Mouse (Mus musculus): ENCODE measurements around the gene Klhl28. TPM values are rescaled to one million over a fixed set of nuclear protein-coding genes. Genes with fewer than 3 reads are reported as not detected.

Gene Klhl28
- 0.31 and 0.47 TPM in 2 replicates for polyA plus RNA-seq (2012)

GRCm38 (mm10) chr12:64965124-64966026 is at the start of gene Klhl28, which contains the start of gene Togaram1:
Gene Klhl28, minus strand, starts transcription at chr12:64965534.
Gene Togaram1, plus strand, starts transcription at chr12:64965804.

GRCm38 (mm10) chr12:64917578-64918471 is 47.5 kb downstream of the Klhl28 start, which contains the start of gene Gm527:
Gene Gm527, plus strand, starts transcription at chr12:64917906.

Other genes with a start within 250 kb of the Klhl28 start
- 0.97 and 2.1 TPM in 2 replicates for gene Gm527, start 47.6 kb downstream of the Klhl28 start, polyA plus RNA-seq (2012)
- 4.6 and 5.2 TPM in 2 replicates for gene Togaram1, start 270 bp upstream of the Klhl28 start, polyA plus RNA-seq (2012)
- 12.8 and 13.3 TPM in 2 replicates for gene Prpf39, start 70.8 kb upstream of the Klhl28 start, polyA plus RNA-seq (2012)
- 129 and 152 TPM in 2 replicates for gene Fkbp3, start 108.5 kb upstream of the Klhl28 start, polyA plus RNA-seq (2012)
- gene Fancm, start 110.1 kb upstream of the Klhl28 start, polyA plus RNA-seq (2012): 2.4 TPM in 2 replicates
- gene Mis18bp1, start 207.1 kb upstream of the Klhl28 start, polyA plus RNA-seq (2012): 3.4 and 4.4 TPM in 2 replicates